Mouse (Mus musculus) bone marrow, adult 2 months (tissue): ENCODE data around the gene Jph2. TPM values are rescaled to one million over a fixed set of nuclear protein-coding genes. Genes with fewer than 3 reads are reported as not detected.

Source experiments
- H3K27ac ChIP-seq: fragments of 200-500 bp; 2 replicates; pipeline ENCODE4 v1.5.1; 2012; ENCODE audit warnings: low read depth, mild to moderate bottlenecking, control low read depth, inconsistent platforms, low read length; ENCODE audit not compliant: control insufficient read depth, poor library complexity, insufficient read depth
- H3K4me1 ChIP-seq: fragments of 200-500 bp; 2 replicates; pipeline ENCODE4 v1.6.1; 2011; ENCODE audit warnings: low read length; ENCODE audit not compliant: control insufficient read depth, insufficient read depth
- H3K4me3 ChIP-seq: fragments of 200-500 bp; replicated peaks from 2 replicates; pipeline ENCODE3; 2011; ENCODE audit warnings: mild to moderate bottlenecking, low read depth, low read length, control low read depth; ENCODE audit not compliant: control insufficient read depth
- CTCF ChIP-seq: fragments of 200-500 bp; IDR thresholded peaks from 2 replicates; pipeline ENCODE4 v1.5.1; 2011; ENCODE audit warnings: low read length, control low read depth; ENCODE audit not compliant: control insufficient read depth, insufficient read depth
- POLR2A ChIP-seq: fragments of 200-500 bp; IDR thresholded peaks from 2 replicates; pipeline ENCODE4 v1.6.1; 2011; ENCODE audit warnings: low read depth, mild to moderate bottlenecking, control low read depth, low read length, borderline replicate concordance; ENCODE audit not compliant: control insufficient read depth
- WGBS: fragments of 180-500 bp; shearing (Covaris S2); methylation state at CpG from one replicate; pipeline ENCODE4 v1.1.7; 2018; 5-methylcytosine and 5-hydroxymethylcytosine counted together
- polyA plus RNA-seq: library from polyadenylated mRNA; stranded (reverse); fragments of >200 nt; gene quantifications from 2 replicates; pipeline ENCODE4 v1.2.4, GENCODE M21; 2011; ENCODE audit warnings: low replicate concordance; ENCODE audit not compliant: missing spikeins, insufficient read depth, insufficient read length

Gene Jph2
- polyA plus RNA-seq, 1 experiment: not detected

DNA sequence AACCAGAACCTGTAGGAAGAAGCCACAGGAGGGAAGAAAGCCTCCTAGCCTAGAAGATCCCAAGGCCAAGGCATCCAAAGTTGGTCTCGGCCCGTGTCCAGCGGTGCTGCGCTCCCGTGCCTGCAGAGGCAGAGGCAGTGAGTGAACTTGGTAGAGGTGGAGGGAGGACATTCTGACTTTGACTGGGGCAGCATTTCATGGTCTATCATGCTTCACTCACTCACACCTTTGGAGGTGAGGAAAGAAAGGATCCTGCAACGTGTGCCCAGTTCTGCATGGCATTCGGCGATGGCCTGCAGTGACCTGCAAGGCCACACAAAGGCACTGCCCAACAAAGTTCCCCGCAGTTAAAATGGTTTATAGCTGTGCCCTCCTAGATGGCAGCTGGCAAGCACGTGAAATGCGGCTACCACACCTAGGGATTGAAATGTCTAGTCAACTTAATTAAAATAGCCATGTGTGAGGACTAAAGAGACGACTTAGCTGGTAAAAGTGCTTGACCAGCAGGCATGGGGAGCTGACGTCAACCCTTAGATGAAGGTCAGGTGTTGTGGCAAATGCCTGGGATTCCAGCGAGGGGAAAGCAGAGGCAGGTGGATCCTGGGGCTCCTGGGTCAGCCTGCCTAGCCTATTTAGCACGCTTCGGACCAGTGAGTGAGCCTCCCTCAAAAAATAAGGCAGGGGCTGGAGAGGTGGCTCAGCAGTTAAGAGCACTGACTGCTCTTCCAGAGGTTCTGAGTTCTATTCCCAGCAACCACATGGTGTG lies 36.8 kb downstream of the Jph2 start:
- 81% methylated on average over 16 of the region's 16 CpGs for WGBS
- no peak for TF ChIP-seq CTCF
- no peak for TF ChIP-seq POLR2A
- no peak overlapping the region for H3K27ac ChIP-seq
- H3K4me1 ChIP-seq: no peaks in the 10 kb centered on the region
- H3K4me3 ChIP-seq: no peak overlapping the region

GRCm38 (mm10) chr2:163359253-163359652 lies 38.5 kb downstream of the Jph2 start:
- no peak overlapping the region for H3K27ac ChIP-seq
- no peak for TF ChIP-seq CTCF
- TF ChIP-seq POLR2A: no peak
- 55% methylated on average over 2 of the region's 2 CpGs for WGBS
- no peak overlapping the region for H3K4me3 ChIP-seq
- H3K4me1 ChIP-seq: no peaks in the 10 kb centered on the region

DNA sequence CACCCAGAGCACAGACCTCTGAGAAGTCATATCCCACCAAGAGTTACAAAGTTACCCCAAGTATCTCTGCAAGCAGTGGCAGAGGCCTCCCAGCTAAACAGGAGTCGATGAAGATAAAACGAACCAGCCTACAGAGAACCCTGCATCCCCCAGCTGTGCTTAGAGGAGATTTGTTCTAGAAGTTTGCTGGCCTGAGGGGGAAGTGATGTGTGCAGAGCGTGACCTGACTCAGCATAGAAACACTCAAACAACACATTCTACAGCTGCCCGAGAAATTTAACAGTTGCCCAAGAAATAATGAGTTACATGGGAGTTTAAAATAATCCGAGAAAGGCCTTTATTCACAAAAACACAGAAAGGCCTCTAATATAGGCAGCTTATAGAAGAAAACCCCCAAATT lies 39.1 kb downstream of the Jph2 start:
- no peak overlapping the region for H3K4me3 ChIP-seq
- 51% methylated on average over 5 of the region's 5 CpGs for WGBS
- H3K4me1 ChIP-seq: no peaks in the 10 kb centered on the region
- TF ChIP-seq CTCF (no peak), POLR2A (no peak)
- no peak overlapping the region for H3K27ac ChIP-seq

DNA sequence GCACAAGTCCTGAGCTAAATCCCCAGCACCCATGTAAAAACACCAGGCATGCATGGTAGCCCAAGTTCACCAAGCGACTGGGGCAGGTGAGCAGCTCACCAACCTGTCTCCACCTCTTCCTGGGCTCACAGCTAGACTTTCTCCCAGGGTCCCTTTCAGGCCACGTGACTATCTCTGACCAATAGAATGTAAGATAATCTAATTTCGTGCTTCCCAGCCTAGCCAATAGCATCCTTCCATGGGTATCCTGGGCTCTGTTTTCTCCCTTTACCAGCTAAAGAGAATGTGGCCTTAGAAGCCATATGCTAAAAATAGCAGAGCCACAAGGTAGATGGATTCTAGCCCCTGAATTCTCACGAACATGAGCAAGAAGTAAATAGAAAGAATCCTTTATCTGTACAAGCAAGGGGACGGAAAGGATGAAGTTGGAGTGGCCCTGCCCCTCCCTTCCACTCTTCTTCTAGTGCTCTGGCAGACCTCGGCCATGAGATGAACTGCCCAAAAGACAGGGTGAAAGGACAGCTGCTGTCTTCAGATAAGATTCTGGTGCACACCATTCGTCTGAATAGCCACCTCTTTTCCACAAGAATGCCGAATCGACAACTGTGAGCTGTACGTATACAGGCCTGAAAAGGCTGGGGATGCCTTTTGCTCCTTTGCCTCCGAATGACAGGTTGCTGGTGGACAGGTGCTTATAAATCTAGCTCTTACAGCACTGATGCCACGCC lies 41.5 kb downstream of the Jph2 start:
- Histone ChIP-seq H3K4me3 (peak overlapping the region; percentile 5), H3K4me1 (no peaks in the 10 kb centered on the region), H3K27ac (peak overlapping the region; percentile 36; the same call in 1 of the 2 replicates)
- TF ChIP-seq CTCF: no peak
- no peak for TF ChIP-seq POLR2A
- 71% methylated on average over 12 of the region's 12 CpGs for WGBS

GRCm38 (mm10) chr2:163355666-163356065 lies 42.1 kb downstream of the Jph2 start:
- Histone ChIP-seq H3K4me3 (no peak overlapping the region), H3K27ac (no peak overlapping the region), H3K4me1 (no peaks in the 10 kb centered on the region)
- TF ChIP-seq POLR2A (no peak), CTCF (no peak)
- 35% methylated on average over 8 of the region's 8 CpGs for WGBS

DNA sequence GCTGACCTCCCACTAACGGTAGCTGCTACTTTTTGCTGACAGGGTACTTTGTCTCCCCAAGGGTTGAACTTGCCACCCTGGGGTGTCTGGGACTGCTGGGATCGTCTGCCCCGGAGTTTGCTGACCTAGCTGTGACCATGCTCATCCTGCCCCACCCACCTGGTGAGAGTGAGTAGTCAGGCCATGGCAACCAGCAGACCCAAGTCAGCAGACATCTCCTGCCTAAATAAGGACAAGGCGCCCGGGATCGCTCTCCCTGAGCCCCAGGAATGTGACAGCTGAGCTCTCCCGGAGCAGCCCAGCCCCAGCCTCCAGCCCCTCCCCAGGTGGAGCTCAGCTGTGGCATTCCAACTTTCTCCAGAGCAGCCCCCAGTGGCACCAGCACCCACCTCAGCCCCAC lies 44.1 kb downstream of the Jph2 start:
- Histone ChIP-seq H3K4me1 (no peaks in the 10 kb centered on the region), H3K4me3 (no peak overlapping the region), H3K27ac (no peak overlapping the region)
- no peak for TF ChIP-seq CTCF
- TF ChIP-seq POLR2A: no peak
- WGBS: 74% methylated on average over 7 of the region's 7 CpGs

- TF ChIP-seq POLR2A (no peak), CTCF (no peak)
- WGBS: 42% methylated on average over 5 of the region's 5 CpGs
These were observed 47.4 kb downstream of the Jph2 start for GRCm38 (mm10) chr2:163350443-163350842.

DNA sequence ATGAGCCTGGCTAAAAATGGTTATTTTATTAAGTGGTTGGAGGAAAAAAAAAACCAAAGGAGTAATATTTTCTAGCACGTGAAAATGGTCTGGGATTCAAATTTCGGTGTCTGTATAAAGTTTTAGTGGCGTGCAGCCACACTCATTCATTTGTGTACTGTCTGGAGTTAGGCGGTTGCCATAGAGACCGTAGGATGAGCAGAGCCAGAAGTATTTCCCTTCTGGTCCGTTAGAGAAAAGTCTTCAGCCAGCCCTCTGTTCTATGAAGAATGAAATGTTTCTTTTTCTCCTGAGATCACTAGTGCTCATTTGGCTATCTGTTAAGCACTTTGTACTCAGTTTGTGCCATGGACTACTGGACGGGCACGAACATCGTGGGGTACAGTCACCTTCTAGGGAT lies 48.4 kb downstream of the Jph2 start:
- no peak overlapping the region for H3K4me3 ChIP-seq
- WGBS: 68% methylated on average over 9 of the region's 9 CpGs
- H3K4me1 ChIP-seq: no peaks in the 10 kb centered on the region
- TF ChIP-seq CTCF: no peak
- no peak for TF ChIP-seq POLR2A
- H3K27ac ChIP-seq: no peak overlapping the region

More at GRCm38 (mm10) chr2:163350443-163350842, 47.4 kb downstream of the Jph2 start:
- Histone ChIP-seq H3K27ac (no peak overlapping the region), H3K4me1 (no peaks in the 10 kb centered on the region), H3K4me3 (no peak overlapping the region)
